Mouse (Mus musculus): ENCODE data around the gene Vwa7. TPM values are rescaled to one million over a fixed set of nuclear protein-coding genes. Genes with fewer than 3 reads are reported as not detected.

Gene Vwa7
- total RNA-seq, 1 experiment = 0.31 TPM

GRCm38 (mm10) chr17:35060737-35061297 lies 44.4 kb downstream of the Vwa7 start:
- H3K36me3 ChIP-seq (ENCODE audit: control insufficient read depth, insufficient read depth, low read length, poor library complexity, severe bottlenecking) = peaks cover 19% of the 10 kb centered on the region; the same call in 1 of the 2 replicates
- in situ Hi-C loops (cut with MboI; ENCODE audit: low sequenced_read_pairs in 2 of 2, unreplicated experiment in 2 of 2) = no loop called here

GRCm38 (mm10) chr17:35061299-35061698 lies 44.9 kb downstream of the Vwa7 start:
- DNase-seq (ENCODE audit: low read depth, low spot score) = no peak
- Histone ChIP-seq H3K27ac (ENCODE audit: insufficient read depth, low read depth, low read length, poor library complexity, severe bottlenecking) (no peak overlapping the region), H3K36me3 (ENCODE audit: control insufficient read depth, insufficient read depth, low read length, poor library complexity, severe bottlenecking) (peaks cover 16% of the 10 kb centered on the region; the same call in 1 of the 2 replicates)

More at GRCm38 (mm10) chr17:35060737-35061297, 44.4 kb downstream of the Vwa7 start:
- Histone ChIP-seq H3K9ac (ENCODE audit: insufficient read depth, low read depth, low read length, poor library complexity, severe bottlenecking) (peak overlapping the region; percentile 46; the same call in 1 of the 2 replicates), H3K9me3 (ENCODE audit: control insufficient read depth, insufficient read depth, low read depth, low read length) (no peaks in the 10 kb centered on the region), H3K4me1 (ENCODE audit: control insufficient read depth in 2 of 2, insufficient read depth in 2 of 2, low read length in 2 of 2, poor library complexity in 1 of 2) (peaks cover 6 to 34% of the 10 kb centered on the region in 2 experiments), H3K4me3 (ENCODE audit: insufficient read depth in 1 of 2, low read depth in 1 of 2, low read length in 2 of 2, poor library complexity in 1 of 2, severe bottlenecking in 1 of 2) (peak overlapping the region; percentile 86 to 88; a peak in 2 of 4 replicates), H3K27ac (ENCODE audit: insufficient read depth, low read depth, low read length, poor library complexity, severe bottlenecking) (no peak overlapping the region)
- DNase-seq (ENCODE audit: low read depth, low spot score) = no peak
- TF ChIP-seq MAFK (IDR thresholded peaks at IDR 0.05; ENCODE audit: insufficient read depth, low read depth, low read length) (no peak), HCFC1 (IDR thresholded peaks at IDR 0.05; ENCODE audit: borderline replicate concordance, insufficient read depth, low read length) (no peak), ZNF384 (IDR thresholded peaks at IDR 0.05; ENCODE audit: low read depth, low read length) (no peak), CHD2 (IDR thresholded peaks at IDR 0.05; ENCODE audit: low read depth, low read length) (no peak), ZC3H11A (IDR thresholded peaks at IDR 0.05; ENCODE audit: borderline replicate concordance, low read depth, low read length) (no peak)

GRCm38 (mm10) chr17:35063466-35063865 lies 47.1 kb downstream of the Vwa7 start:
- Histone ChIP-seq H3K9ac (ENCODE audit: insufficient read depth, low read depth, low read length, poor library complexity, severe bottlenecking) (no peak overlapping the region), H3K27ac (ENCODE audit: insufficient read depth, low read depth, low read length, poor library complexity, severe bottlenecking) (no peak overlapping the region), H3K9me3 (ENCODE audit: control insufficient read depth, insufficient read depth, low read depth, low read length) (no peaks in the 10 kb centered on the region), H3K36me3 (ENCODE audit: control insufficient read depth, insufficient read depth, low read length, poor library complexity, severe bottlenecking) (peaks cover 10% of the 10 kb centered on the region; the same call in 1 of the 2 replicates), H3K4me1 (ENCODE audit: control insufficient read depth in 2 of 2, insufficient read depth in 2 of 2, low read length in 2 of 2, poor library complexity in 1 of 2) (peaks cover 6 to 34% of the 10 kb centered on the region in 2 experiments), H3K4me3 (ENCODE audit: insufficient read depth in 1 of 2, low read depth in 1 of 2, low read length in 2 of 2, poor library complexity in 1 of 2, severe bottlenecking in 1 of 2) (no peak overlapping the region)
- in situ Hi-C loops (cut with MboI; ENCODE audit: low sequenced_read_pairs in 2 of 2, unreplicated experiment in 2 of 2) = no loop called here
- no peak for TF ChIP-seq ZC3H11A (IDR thresholded peaks at IDR 0.05; ENCODE audit: borderline replicate concordance, low read depth, low read length)
- no peak for TF ChIP-seq HCFC1 (IDR thresholded peaks at IDR 0.05; ENCODE audit: borderline replicate concordance, insufficient read depth, low read length)
- TF ChIP-seq ZNF384 (IDR thresholded peaks at IDR 0.05; ENCODE audit: low read depth, low read length) = no peak
- TF ChIP-seq CHD2 (IDR thresholded peaks at IDR 0.05; ENCODE audit: low read depth, low read length) = no peak
- no peak for TF ChIP-seq MAFK (IDR thresholded peaks at IDR 0.05; ENCODE audit: insufficient read depth, low read depth, low read length)
- no peak for DNase-seq (ENCODE audit: low read depth, low spot score)

More at GRCm38 (mm10) chr17:35061299-35061698, 44.9 kb downstream of the Vwa7 start:
- H3K4me1 ChIP-seq (ENCODE audit: control insufficient read depth in 2 of 2, insufficient read depth in 2 of 2, low read length in 2 of 2, poor library complexity in 1 of 2) = peaks cover 6 to 35% of the 10 kb centered on the region in 2 experiments
- in situ Hi-C loops (cut with MboI; ENCODE audit: low sequenced_read_pairs in 2 of 2, unreplicated experiment in 2 of 2) = no loop called here
- H3K9me3 ChIP-seq (ENCODE audit: control insufficient read depth, insufficient read depth, low read depth, low read length) = no peaks in the 10 kb centered on the region
- no peak overlapping the region; a peak in 1 of 4 replicates for H3K4me3 ChIP-seq (ENCODE audit: insufficient read depth in 1 of 2, low read depth in 1 of 2, low read length in 2 of 2, poor library complexity in 1 of 2, severe bottlenecking in 1 of 2)
- TF ChIP-seq HCFC1 (IDR thresholded peaks at IDR 0.05; ENCODE audit: borderline replicate concordance, insufficient read depth, low read length) = no peak
- no peak overlapping the region for H3K9ac ChIP-seq (ENCODE audit: insufficient read depth, low read depth, low read length, poor library complexity, severe bottlenecking)

- H3K36me3 ChIP-seq (ENCODE audit: control insufficient read depth, insufficient read depth, low read length, poor library complexity, severe bottlenecking) = peaks cover 10% of the 10 kb centered on the region; the same call in 1 of the 2 replicates
- peaks cover 6 to 34% of the 10 kb centered on the region in 2 experiments for H3K4me1 ChIP-seq (ENCODE audit: control insufficient read depth in 2 of 2, insufficient read depth in 2 of 2, low read length in 2 of 2, poor library complexity in 1 of 2)
- in situ Hi-C loops (cut with MboI; ENCODE audit: low sequenced_read_pairs in 2 of 2, unreplicated experiment in 2 of 2) = no loop called here
- H3K9ac ChIP-seq (ENCODE audit: insufficient read depth, low read depth, low read length, poor library complexity, severe bottlenecking) = no peak overlapping the region
- no peak for DNase-seq (ENCODE audit: low read depth, low spot score)
- peak overlapping the region; percentile 29 to 64; a peak in 3 of 4 replicates for H3K4me3 ChIP-seq (ENCODE audit: insufficient read depth in 1 of 2, low read depth in 1 of 2, low read length in 2 of 2, poor library complexity in 1 of 2, severe bottlenecking in 1 of 2)
- TF ChIP-seq ZNF384 (IDR thresholded peaks at IDR 0.05; ENCODE audit: low read depth, low read length) (no peak), CHD2 (IDR thresholded peaks at IDR 0.05; ENCODE audit: low read depth, low read length) (no peak), HCFC1 (IDR thresholded peaks at IDR 0.05; ENCODE audit: borderline replicate concordance, insufficient read depth, low read length) (no peak), ZC3H11A (IDR thresholded peaks at IDR 0.05; ENCODE audit: borderline replicate concordance, low read depth, low read length) (no peak), MAFK (IDR thresholded peaks at IDR 0.05; ENCODE audit: insufficient read depth, low read depth, low read length) (no peak)
- H3K9me3 ChIP-seq (ENCODE audit: control insufficient read depth, insufficient read depth, low read depth, low read length) = no peaks in the 10 kb centered on the region
- H3K27ac ChIP-seq (ENCODE audit: insufficient read depth, low read depth, low read length, poor library complexity, severe bottlenecking) = peak overlapping the region; percentile 55
Measured at GRCm38 (mm10) chr17:35064378-35064877, 48.0 kb downstream of the Vwa7 start.

Measured in ES-E14 (cell line).